Mouse (Mus musculus): ENCODE results near the gene Ccnd3. TPM values are rescaled to one million over a fixed set of nuclear protein-coding genes. Genes with fewer than 3 reads are reported as not detected.

The Ccnd3 gene
- polyA plus RNA-seq, 1 experiment = 417 TPM

DNA sequence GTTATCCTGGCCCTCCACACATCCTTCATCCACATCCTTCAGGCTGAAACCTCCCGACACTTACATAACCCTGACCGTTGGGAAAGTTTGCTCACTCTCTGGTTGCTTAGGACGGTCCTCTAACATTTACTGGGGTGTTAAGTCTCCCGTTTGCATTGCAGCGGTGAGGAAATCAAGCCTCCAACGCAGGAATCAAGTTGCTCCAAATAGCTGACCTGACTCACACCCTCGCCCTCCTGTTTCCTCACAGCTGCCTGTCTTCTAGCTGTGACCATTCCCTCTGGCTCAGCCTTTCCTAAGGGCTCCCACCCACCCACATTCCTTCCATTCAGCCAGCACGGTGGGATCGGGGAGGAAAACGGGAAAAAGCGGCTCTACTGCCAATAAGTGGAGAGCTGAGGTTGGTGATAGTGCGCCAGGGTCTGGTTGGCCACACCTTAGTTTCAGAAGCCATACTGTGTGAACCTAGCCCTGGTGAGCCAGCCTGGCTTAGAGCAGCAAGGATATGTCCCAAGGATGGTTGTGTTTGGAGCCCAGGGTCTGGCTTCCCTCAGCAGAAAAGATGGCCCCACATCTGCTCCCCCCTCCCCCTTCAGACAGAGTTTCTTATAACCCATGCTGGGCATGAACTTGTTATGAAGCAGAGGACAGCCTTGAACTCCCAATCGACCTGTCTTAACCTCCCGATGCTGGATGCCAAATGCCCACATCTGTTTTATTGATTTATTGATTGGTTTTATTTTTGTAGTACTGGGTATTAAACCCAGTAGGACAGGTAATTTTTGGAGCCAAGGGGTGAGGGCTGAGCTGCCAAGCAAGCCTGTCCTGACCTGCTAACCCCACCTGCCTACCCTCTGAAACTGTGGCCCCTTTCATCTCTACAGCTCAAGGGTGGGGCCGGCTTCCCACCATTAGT lies 32.2 kb upstream of the Ccnd3 start:
- TF ChIP-seq POLR2A (IDR thresholded peaks at IDR 0.05; ENCODE audit: borderline replicate concordance, control insufficient read depth, low read depth, low read length) (no peak), CTCF (IDR thresholded peaks at IDR 0.05; ENCODE audit: control insufficient read depth, insufficient read depth, low read length) (no peak)
- Histone ChIP-seq H3K4me1 (ENCODE audit: control insufficient read depth, insufficient read depth, low read length) (no peaks in the 10 kb centered on the region), H3K27ac (ENCODE audit: control insufficient read depth, insufficient read depth, low read depth, low read length, poor library complexity) (no peak overlapping the region), H3K4me3 (replicated peaks; ENCODE audit: control insufficient read depth, low read depth, low read length) (no peak overlapping the region)
- 64% methylated on average over 15 of the region's 15 CpGs for WGBS

DNA sequence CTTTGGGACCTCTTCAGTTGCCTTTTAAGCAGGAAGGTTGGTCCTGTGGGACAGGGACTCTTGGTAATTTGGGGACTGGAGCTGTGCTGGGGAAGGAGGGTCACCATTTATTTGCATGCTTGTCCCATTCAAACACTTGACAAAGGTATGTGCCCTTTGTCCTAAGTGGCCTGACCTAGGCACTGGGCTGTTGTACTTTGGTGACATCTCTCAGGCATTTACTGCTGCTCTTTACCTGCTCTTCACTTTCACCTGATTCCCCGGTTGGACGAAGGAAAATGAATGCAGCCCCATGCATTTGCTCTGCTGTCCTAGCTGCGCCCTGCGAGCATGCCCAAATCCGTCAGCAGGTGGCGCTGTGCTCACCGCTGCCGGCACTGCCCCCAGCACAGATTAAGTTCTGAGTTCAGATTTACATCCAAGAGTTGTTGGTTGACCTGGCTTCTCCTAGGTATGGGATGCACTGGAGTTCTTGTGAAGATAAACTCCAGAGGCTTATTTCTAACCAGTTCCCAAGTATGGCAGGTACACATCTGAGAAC lies 31.3 kb upstream of the Ccnd3 start:
- TF ChIP-seq CTCF (IDR thresholded peaks at IDR 0.05; ENCODE audit: control insufficient read depth, insufficient read depth, low read length) = peak; percentile 99
- TF ChIP-seq POLR2A (IDR thresholded peaks at IDR 0.05; ENCODE audit: borderline replicate concordance, control insufficient read depth, low read depth, low read length) = no peak
- 5% methylated on average over 8 of the region's 8 CpGs for WGBS
- no peak overlapping the region for H3K4me3 ChIP-seq (replicated peaks; ENCODE audit: control insufficient read depth, low read depth, low read length)
- no peaks in the 10 kb centered on the region for H3K4me1 ChIP-seq (ENCODE audit: control insufficient read depth, insufficient read depth, low read length)
- no peak overlapping the region for H3K27ac ChIP-seq (ENCODE audit: control insufficient read depth, insufficient read depth, low read depth, low read length, poor library complexity)

- 82% methylated on average over 4 of the region's 4 CpGs for WGBS
- Histone ChIP-seq H3K4me1 (ENCODE audit: control insufficient read depth, insufficient read depth, low read length) (no peaks in the 10 kb centered on the region), H3K27ac (ENCODE audit: control insufficient read depth, insufficient read depth, low read depth, low read length, poor library complexity) (no peak overlapping the region), H3K4me3 (replicated peaks; ENCODE audit: control insufficient read depth, low read depth, low read length) (no peak overlapping the region)
- no peak for TF ChIP-seq CTCF (IDR thresholded peaks at IDR 0.05; ENCODE audit: control insufficient read depth, insufficient read depth, low read length)
- TF ChIP-seq POLR2A (IDR thresholded peaks at IDR 0.05; ENCODE audit: borderline replicate concordance, control insufficient read depth, low read depth, low read length) = no peak
These were observed 30.6 kb upstream of the Ccnd3 start for GRCm38 (mm10) chr17:47474250-47474649.

GRCm38 (mm10) chr17:47475181-47475580 lies 29.7 kb upstream of the Ccnd3 start:
- TF ChIP-seq POLR2A (IDR thresholded peaks at IDR 0.05; ENCODE audit: borderline replicate concordance, control insufficient read depth, low read depth, low read length) = no peak
- TF ChIP-seq CTCF (IDR thresholded peaks at IDR 0.05; ENCODE audit: control insufficient read depth, insufficient read depth, low read length) = no peak
- 80% methylated on average over 4 of the region's 4 CpGs for WGBS

DNA sequence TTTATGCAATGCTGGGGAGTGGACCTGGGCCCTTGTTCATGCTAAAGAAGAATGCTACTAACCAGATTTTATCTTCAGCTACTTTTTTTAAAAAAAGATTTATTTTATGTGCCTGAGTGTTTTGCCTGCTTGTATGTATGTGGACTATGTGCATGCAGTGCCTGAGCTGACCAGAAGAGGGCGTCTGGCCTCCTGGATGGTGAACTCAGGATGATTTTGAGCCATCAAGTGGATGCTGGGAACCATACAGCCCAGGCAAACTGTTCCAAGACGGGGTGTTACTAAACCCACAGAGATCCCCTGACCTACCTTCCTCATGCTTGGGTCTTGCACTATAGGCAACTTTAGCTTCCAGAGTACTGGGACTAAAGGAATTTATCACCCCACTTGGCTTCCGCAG lies 29.1 kb upstream of the Ccnd3 start:
- no peaks in the 10 kb centered on the region for H3K4me1 ChIP-seq (ENCODE audit: control insufficient read depth, insufficient read depth, low read length)
- TF ChIP-seq CTCF (IDR thresholded peaks at IDR 0.05; ENCODE audit: control insufficient read depth, insufficient read depth, low read length) (peak; percentile 70), POLR2A (IDR thresholded peaks at IDR 0.05; ENCODE audit: borderline replicate concordance, control insufficient read depth, low read depth, low read length) (no peak)
- WGBS = 59% methylated on average over 3 of the region's 3 CpGs
- H3K27ac ChIP-seq (ENCODE audit: control insufficient read depth, insufficient read depth, low read depth, low read length, poor library complexity) = no peak overlapping the region
- no peak overlapping the region for H3K4me3 ChIP-seq (replicated peaks; ENCODE audit: control insufficient read depth, low read depth, low read length)

More at GRCm38 (mm10) chr17:47475181-47475580, 29.7 kb upstream of the Ccnd3 start:
- Histone ChIP-seq H3K4me3 (replicated peaks; ENCODE audit: control insufficient read depth, low read depth, low read length) (no peak overlapping the region), H3K4me1 (ENCODE audit: control insufficient read depth, insufficient read depth, low read length) (no peaks in the 10 kb centered on the region), H3K27ac (ENCODE audit: control insufficient read depth, insufficient read depth, low read depth, low read length, poor library complexity) (no peak overlapping the region)

- Histone ChIP-seq H3K27ac (ENCODE audit: control insufficient read depth, insufficient read depth, low read depth, low read length, poor library complexity) (no peak overlapping the region), H3K4me1 (ENCODE audit: control insufficient read depth, insufficient read depth, low read length) (no peaks in the 10 kb centered on the region), H3K4me3 (replicated peaks; ENCODE audit: control insufficient read depth, low read depth, low read length) (no peak overlapping the region)
- TF ChIP-seq POLR2A (IDR thresholded peaks at IDR 0.05; ENCODE audit: borderline replicate concordance, control insufficient read depth, low read depth, low read length) = no peak
- TF ChIP-seq CTCF (IDR thresholded peaks at IDR 0.05; ENCODE audit: control insufficient read depth, insufficient read depth, low read length) = no peak
- 60% methylated on average over 3 of the region's 3 CpGs for WGBS
These were observed 25.0 kb upstream of the Ccnd3 start for GRCm38 (mm10) chr17:47479887-47480286.

GRCm38 (mm10) chr17:47482401-47482800 lies 22.4 kb upstream of the Ccnd3 start:
- Histone ChIP-seq H3K27ac (ENCODE audit: control insufficient read depth, insufficient read depth, low read depth, low read length, poor library complexity) (no peak overlapping the region), H3K4me3 (replicated peaks; ENCODE audit: control insufficient read depth, low read depth, low read length) (no peak overlapping the region), H3K4me1 (ENCODE audit: control insufficient read depth, insufficient read depth, low read length) (no peaks in the 10 kb centered on the region)
- 36% methylated on average over 2 of the region's 2 CpGs for WGBS
- TF ChIP-seq CTCF (IDR thresholded peaks at IDR 0.05; ENCODE audit: control insufficient read depth, insufficient read depth, low read length) (peak; percentile 86), POLR2A (IDR thresholded peaks at IDR 0.05; ENCODE audit: borderline replicate concordance, control insufficient read depth, low read depth, low read length) (no peak)

- TF ChIP-seq POLR2A (IDR thresholded peaks at IDR 0.05; ENCODE audit: borderline replicate concordance, control insufficient read depth, low read depth, low read length) = no peak
- no peak for TF ChIP-seq CTCF (IDR thresholded peaks at IDR 0.05; ENCODE audit: control insufficient read depth, insufficient read depth, low read length)
- Histone ChIP-seq H3K4me3 (replicated peaks; ENCODE audit: control insufficient read depth, low read depth, low read length) (no peak overlapping the region), H3K4me1 (ENCODE audit: control insufficient read depth, insufficient read depth, low read length) (no peaks in the 10 kb centered on the region), H3K27ac (ENCODE audit: control insufficient read depth, insufficient read depth, low read depth, low read length, poor library complexity) (0 out of 2 replicates have a peak overlapping the region, but pooled peaks have one; percentile 22)
- WGBS = 33% methylated on average over 1 of the region's 1 CpGs
These were observed 20.5 kb upstream of the Ccnd3 start for GRCm38 (mm10) chr17:47484241-47484921.

Measured in bone marrow, adult 2 months (tissue).